Comparison of ENCODE assay signal across 19 mouse cellular contexts in the genomic region with DNA sequence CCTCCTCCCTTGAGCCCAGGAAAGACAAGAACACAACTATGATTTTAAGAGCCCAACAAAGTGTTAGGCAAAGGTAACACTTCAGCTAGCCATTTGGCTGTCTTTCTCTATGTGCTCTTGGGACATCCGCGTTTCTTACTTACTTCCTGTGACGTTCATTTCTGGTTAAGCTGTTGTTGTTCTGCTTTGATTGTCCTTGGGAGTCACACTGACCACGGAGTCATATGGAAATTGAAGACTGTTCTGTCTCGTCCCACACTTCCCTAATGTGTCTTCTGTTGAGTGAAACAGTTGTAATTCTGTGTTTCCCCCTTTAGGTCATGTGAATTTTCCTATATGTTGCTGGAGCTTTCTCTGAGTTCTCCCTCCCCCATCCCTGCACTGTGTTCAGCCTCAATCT.
DNase-seq lines count a peak whose midpoint lies in the region; ATAC-seq and TF ChIP-seq lines count a peak whose summit lies in the region.
"Had no signal": no experiment of that assay in that cellular context is flagged by ENCODE, and none has a peak within 500 bp of the region (broad histone marks: within the 10 kb centered on the region; RNA-seq: fewer than 3 reads in every experiment).

No protein-coding gene starts in this region.

- WGBS in kidney, adult 2 months = 80% methylated on average over 5 of the region's 5 CpGs

- no peak for TF ChIP-seq CTCF in kidney, adult 2 months (conservative IDR thresholded peaks at IDR 0.05; ENCODE audit: insufficient read depth, insufficient read length, low read depth, low read length)

- peak; percentile 9 for DNase-seq in kidney, adult 2 months
- no peak for DNase-seq in kidney, postnatal 25 days
- peak; percentile 14 for DNase-seq in 416B (ENCODE audit: low read depth)
- no peak for DNase-seq in cerebellum, postnatal 25 days
- DNase-seq in left cerebral cortex, adult 11 months (ENCODE audit: low spot score) = no peak
- DNase-seq: cerebellum, adult 9-11 months; gastrocnemius, postnatal 10 days; kidney, postnatal 4 days; midbrain, embryonic 14.5 days; retina, postnatal 1 day; thymus, postnatal 25 days had no signal

- H3K36me3 ChIP-seq in kidney, adult 2 months (ENCODE audit: control insufficient read depth, insufficient read depth, low read length) = no peaks in the 10 kb centered on the region
- H3K36me3 ChIP-seq: embryonic facial prominence, embryonic 13.5 days; heart, embryonic 15.5 days; liver, embryonic 15.5 days had no signal

- no peaks in the 10 kb centered on the region for H3K27me3 ChIP-seq in kidney, adult 2 months (replicated peaks; ENCODE audit: control insufficient read depth, insufficient read depth, low read length)
- H3K27me3 ChIP-seq: embryonic facial prominence, embryonic 13.5 days; heart, embryonic 15.5 days; limb, embryonic 12.5 days; liver, embryonic 15.5 days had no signal

- H3K4me3 ChIP-seq in kidney, adult 2 months (ENCODE audit: insufficient read depth, low read depth, low read length) = no peak overlapping the region
- H3K4me3 ChIP-seq: embryonic facial prominence, embryonic 13.5 days; heart, embryonic 15.5 days; limb, embryonic 12.5 days; liver, embryonic 15.5 days had no signal

- no peaks in the 10 kb centered on the region for H3K4me1 ChIP-seq in kidney, adult 2 months (ENCODE audit: control insufficient read depth, insufficient read depth, low read length)
- H3K4me1 ChIP-seq: liver, embryonic 15.5 days had no signal

- peak; percentile 88 for ATAC-seq in granulocyte monocyte progenitor cell, adult 5-6 weeks (replicated peaks; ENCODE audit: poor library complexity, severe bottlenecking)
- peak; percentile 76 for ATAC-seq in monocyte, adult 5-6 weeks (replicated peaks; ENCODE audit: insufficient number of reproducible peaks, low FRiP score, low TSS enrichment, poor library complexity, severe bottlenecking)
- ATAC-seq: forebrain, embryonic 14.5 days; inflammation-experienced regulatory T-cells, adult 6 months had no signal

- no peak overlapping the region for H3K27ac ChIP-seq in kidney, adult 2 months (ENCODE audit: insufficient read depth, low read depth, low read length)
- H3K27ac ChIP-seq: embryonic facial prominence, embryonic 13.5 days; heart, embryonic 15.5 days; limb, embryonic 12.5 days; liver, embryonic 15.5 days had no signal

- no peak for TF ChIP-seq POLR2A in kidney, adult 2 months (IDR thresholded peaks at IDR 0.05; ENCODE audit: low read depth, low read length)

Comparison
In these comparisons a context has a peak if more than half of its experiments do, and no peak if none do; other contexts are left out.
1. DNase-seq: peak in kidney, adult 2 months (single experiment) and 416B (single experiment); none in kidney, postnatal 25 days (0 of 2), cerebellum, postnatal 25 days (0 of 2) and left cerebral cortex, adult 11 months (single experiment).